Mouse (Mus musculus): Measurements from ENCODE around the gene Unkl. TPM values are rescaled to one million over a fixed set of nuclear protein-coding genes. Genes with fewer than 3 reads are reported as not detected.
"Not testable (repeated sequence)": the region's sequence is repeated elsewhere in the genome, so short reads cannot be mapped to it uniquely, and the experiment has no call there.

Gene Unkl
- total and polyA plus RNA-seq, 2 experiments from 2014 or later: 14.1 to 39.6 TPM

GRCm38 (mm10) chr17:25215431-25215830, 27.2 kb downstream of the Unkl start:
- WGBS: 84% methylated on average over 3 of the region's 3 CpGs
- no peak overlapping the region for H3K9ac ChIP-seq (replicated peaks; ENCODE audit: low read length)

GRCm38 (mm10) chr17:25218967-25219366, 30.8 kb downstream of the Unkl start:
- H3K9me3 ChIP-seq (ENCODE audit: low read length): no peaks in the 10 kb centered on the region
- ATAC-seq (no peak), DNase-seq (ENCODE audit: low spot score) (no peak)
- TF ChIP-seq CTCF (IDR thresholded peaks at IDR 0.05; ENCODE audit: low read depth): no peak
- no peak overlapping the region for H3K9ac ChIP-seq (replicated peaks; ENCODE audit: low read length)
- H3K4me1 ChIP-seq (ENCODE audit: insufficient read depth, low read length): no peaks in the 10 kb centered on the region
- no peak overlapping the region for H3K4me3 ChIP-seq (ENCODE audit: low read length)
- no peak overlapping the region for H3K4me2 ChIP-seq (ENCODE audit: low read depth, low read length)
- H3K27me3 ChIP-seq (ENCODE audit: insufficient read depth, low read length): no peaks in the 10 kb centered on the region
- H3K36me3 ChIP-seq (ENCODE audit: insufficient read depth, low read length): peaks cover 29% of the 10 kb centered on the region
- 88% methylated on average over 9 of the region's 9 CpGs for WGBS
- no peak overlapping the region for H3K27ac ChIP-seq

More at GRCm38 (mm10) chr17:25215431-25215830, 27.2 kb downstream of the Unkl start:
- no peak for TF ChIP-seq CTCF (IDR thresholded peaks at IDR 0.05; ENCODE audit: low read depth)
- no peaks in the 10 kb centered on the region for H3K27me3 ChIP-seq (ENCODE audit: insufficient read depth, low read length)
- no peak for ATAC-seq
- H3K4me1 ChIP-seq (ENCODE audit: insufficient read depth, low read length): no peaks in the 10 kb centered on the region
- DNase-seq (ENCODE audit: low spot score): no peak
- H3K36me3 ChIP-seq (ENCODE audit: insufficient read depth, low read length): peaks cover 46% of the 10 kb centered on the region
- H3K4me2 ChIP-seq (ENCODE audit: low read depth, low read length): no peak overlapping the region
- no peak overlapping the region for H3K4me3 ChIP-seq (ENCODE audit: low read length)
- H3K9me3 ChIP-seq (ENCODE audit: low read length): no peaks in the 10 kb centered on the region
- H3K27ac ChIP-seq: no peak overlapping the region

GRCm38 (mm10) chr17:25219492-25220295, 31.5 kb downstream of the Unkl start:
- WGBS: 96% methylated on average over 15 of the region's 15 CpGs
- H3K4me3 ChIP-seq (ENCODE audit: low read length): no peak overlapping the region
- H3K36me3 ChIP-seq (ENCODE audit: insufficient read depth, low read length): peaks cover 22% of the 10 kb centered on the region; the same call in 1 of the 2 replicates
- no peak overlapping the region for H3K9ac ChIP-seq (replicated peaks; ENCODE audit: low read length)
- H3K4me2 ChIP-seq (ENCODE audit: low read depth, low read length): no peak overlapping the region
- no peak overlapping the region for H3K27ac ChIP-seq
- H3K27me3 ChIP-seq (ENCODE audit: insufficient read depth, low read length): no peaks in the 10 kb centered on the region
- DNase-seq (ENCODE audit: low spot score): no peak
- no peak for ATAC-seq
- H3K9me3 ChIP-seq (ENCODE audit: low read length): no peaks in the 10 kb centered on the region
- no peaks in the 10 kb centered on the region for H3K4me1 ChIP-seq (ENCODE audit: insufficient read depth, low read length)
- TF ChIP-seq CTCF (IDR thresholded peaks at IDR 0.05; ENCODE audit: low read depth): no peak

- Histone ChIP-seq H3K9ac (replicated peaks; ENCODE audit: low read length) (no peak overlapping the region), H3K27ac (no peak overlapping the region; the same call in 1 of the 2 replicates), H3K4me2 (ENCODE audit: low read depth, low read length) (no peak overlapping the region), H3K4me3 (ENCODE audit: low read length) (no peak overlapping the region), H3K4me1 (ENCODE audit: insufficient read depth, low read length) (no peaks in the 10 kb centered on the region), H3K27me3 (ENCODE audit: insufficient read depth, low read length) (no peaks in the 10 kb centered on the region), H3K36me3 (ENCODE audit: insufficient read depth, low read length) (peaks cover 26% of the 10 kb centered on the region; the same call in 1 of the 2 replicates), H3K9me3 (ENCODE audit: low read length) (no peaks in the 10 kb centered on the region)
- TF ChIP-seq CTCF (IDR thresholded peaks at IDR 0.05; ENCODE audit: low read depth): no peak
- DNase-seq (ENCODE audit: low spot score): no peak
- 73% methylated on average over 1 of the region's 1 CpGs for whole genome bisulfite sequencing
- ATAC-seq: no peak
Observed at GRCm38 (mm10) chr17:25220746-25221145, 32.5 kb downstream of the Unkl start.

- H3K36me3 ChIP-seq (ENCODE audit: insufficient read depth, low read length): peaks cover 21% of the 10 kb centered on the region; the same call in 1 of the 2 replicates
- H3K4me1 ChIP-seq (ENCODE audit: insufficient read depth, low read length): no peaks in the 10 kb centered on the region
- H3K4me3 ChIP-seq (ENCODE audit: low read length): peak overlapping the region; percentile 33
- peak overlapping the region; percentile 63 for H3K4me2 ChIP-seq (ENCODE audit: low read depth, low read length)
- no peaks in the 10 kb centered on the region for H3K27me3 ChIP-seq (ENCODE audit: insufficient read depth, low read length)
- ATAC-seq: peak; percentile 84
- H3K9me3 ChIP-seq (ENCODE audit: low read length): no peaks in the 10 kb centered on the region
- DNase-seq (ENCODE audit: low spot score): peak; percentile 79
- H3K27ac ChIP-seq: peak overlapping the region; percentile 80
- WGBS: under 1% methylated on average over 20 of the region's 30 CpGs
- TF ChIP-seq CTCF (IDR thresholded peaks at IDR 0.05; ENCODE audit: low read depth): no peak; the same call in 1 of the 2 replicates
- peak overlapping the region; percentile 51 for H3K9ac ChIP-seq (replicated peaks; ENCODE audit: low read length)
Observed at GRCm38 (mm10) chr17:25221821-25222503, 33.8 kb downstream of the Unkl start.

GRCm38 (mm10) chr17:25222504-25222940, 34.3 kb downstream of the Unkl start:
- peak; percentile 12 for DNase-seq (ENCODE audit: low spot score)
- Histone ChIP-seq H3K36me3 (ENCODE audit: insufficient read depth, low read length) (peaks cover 21% of the 10 kb centered on the region; the same call in 1 of the 2 replicates), H3K4me3 (ENCODE audit: low read length) (peak overlapping the region; percentile 33), H3K9ac (replicated peaks; ENCODE audit: low read length) (peak overlapping the region; percentile 44), H3K27ac (peak overlapping the region; percentile 76), H3K4me2 (ENCODE audit: low read depth, low read length) (peak overlapping the region; percentile 63)
- not testable (repeated sequence) for H3K27me3 ChIP-seq (ENCODE audit: insufficient read depth, low read length); H3K9me3 ChIP-seq (ENCODE audit: low read length); H3K4me1 ChIP-seq (ENCODE audit: insufficient read depth, low read length)
- peak; percentile 94 for ATAC-seq
- 17% methylated on average over 18 of the region's 28 CpGs for WGBS
